Mouse (Mus musculus) lung, postnatal 0 days (tissue): ENCODE results near the gene Rarg. TPM values are rescaled to one million over a fixed set of nuclear protein-coding genes. Genes with fewer than 3 reads are reported as not detected.

ENCODE experiments used
- ATAC-seq: fragments of 200-750 bp; cut with Nextera tagmentation; 2 replicates; pipeline ENCODE4 v1.8.0; 2017; ENCODE audit warnings: moderate library complexity
- DNase-seq: peaks from one replicate; pipeline ENCODE4 v3.0.0-alpha.2; 2016; ENCODE audit warnings: low spot score
- H3K27ac ChIP-seq: fragments of 300-500 bp; sonication (generic); 2 replicates; pipeline ENCODE4 v1.5.1; 2014; ENCODE audit warnings: antibody characterized with exemption, mild to moderate bottlenecking, low read length, mixed read lengths
- H3K27me3 ChIP-seq: fragments of 300-500 bp; sonication (generic); replicated peaks from 2 replicates; pipeline ENCODE4 v1.6.1; 2014; ENCODE audit warnings: low read length, mixed read lengths; ENCODE audit not compliant: insufficient read depth
- H3K36me3 ChIP-seq: fragments of 300-500 bp; sonication (generic); 2 replicates; pipeline ENCODE4 v1.6.1; 2014; ENCODE audit warnings: low read length, mixed read lengths; ENCODE audit not compliant: insufficient read depth
- H3K4me1 ChIP-seq: fragments of 300-500 bp; sonication (generic); 2 replicates; pipeline ENCODE4 v1.6.1; 2014; ENCODE audit warnings: antibody characterized with exemption, low read depth, low read length, mixed read lengths; ENCODE audit not compliant: insufficient read depth
- H3K4me2 ChIP-seq: fragments of 300-500 bp; sonication (generic); replicated peaks from 2 replicates; pipeline ENCODE4 v1.6.1; 2014; ENCODE audit warnings: low read depth, mild to moderate bottlenecking, low read length, moderate library complexity, mixed read lengths
- H3K4me3 ChIP-seq: fragments of 300-500 bp; sonication (generic); 2 replicates; pipeline ENCODE4 v1.5.1; 2014; ENCODE audit warnings: low read depth, low read length
- H3K9ac ChIP-seq: fragments of 300-500 bp; sonication (generic); replicated peaks from 2 replicates; pipeline ENCODE4 v1.6.1; 2014; ENCODE audit warnings: low read depth, mild to moderate bottlenecking
- H3K9me3 ChIP-seq: fragments of 300-500 bp; sonication (generic); 2 replicates; pipeline ENCODE4 v1.6.1; 2016; ENCODE audit warnings: low read length, mixed read lengths
- CTCF ChIP-seq: IDR thresholded peaks from 2 replicates; pipeline ENCODE4 v1.5.1; 2016; ENCODE audit warnings: antibody characterized with exemption, mild to moderate bottlenecking
- EP300 ChIP-seq: IDR thresholded peaks from 2 replicates; pipeline ENCODE4 v1.6.1; 2016; ENCODE audit warnings: antibody characterized with exemption, mild to moderate bottlenecking, control low read depth
- WGBS: fragments of 180-500 bp; shearing (Covaris S2); extraction: QIAGEN DNeasy Blood & Tissue Kit; methylation state at CpG from one replicate; pipeline ENCODE4 v1.1.7; 2014; 5-methylcytosine and 5-hydroxymethylcytosine counted together
- polyA plus RNA-seq: library from polyadenylated mRNA; unstranded; fragments of >200 nt; fragmentation: Nextera tagmentation; extraction: Ambion mirVana; gene quantifications from 2 replicates; pipeline ENCODE4 v1.2.1, GENCODE M21; 2015

Gene Rarg
- polyA plus RNA-seq, 1 experiment from 2014 or later = 35.8 TPM

DNA sequence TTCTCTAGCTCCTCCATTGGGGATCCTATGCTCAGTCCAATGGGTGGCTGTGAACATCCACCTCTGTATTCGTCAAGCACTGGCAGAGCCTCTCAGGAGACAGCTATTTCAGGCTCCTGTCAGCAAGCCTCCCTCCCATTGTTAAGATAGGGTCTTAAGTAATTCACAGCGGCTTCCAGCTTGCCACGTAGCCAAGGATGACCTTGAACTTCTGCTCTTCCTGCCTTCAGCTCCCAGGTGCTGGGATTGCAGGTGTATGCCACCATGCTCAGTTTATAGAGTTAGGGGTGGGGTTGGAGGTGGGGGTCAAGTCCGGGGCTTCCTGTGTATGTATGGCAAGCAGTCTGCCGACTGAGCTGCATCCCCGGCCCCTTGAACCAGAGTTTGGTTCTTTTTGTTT lies 45.4 kb downstream of the Rarg start:
- Histone ChIP-seq H3K27me3 (no peaks in the 10 kb centered on the region), H3K9me3 (no peaks in the 10 kb centered on the region), H3K4me1 (0 out of 2 replicates have a peak, but pooled peaks cover 7% of the 10 kb centered on the region), H3K36me3 (peaks cover 40% of the 10 kb centered on the region; the same call in 1 of the 2 replicates), H3K9ac (no peak overlapping the region), H3K27ac (no peak overlapping the region), H3K4me2 (no peak overlapping the region), H3K4me3 (no peak overlapping the region)
- DNase-seq (no peak), ATAC-seq (no peak)
- 67% methylated on average over 6 of the region's 6 CpGs for WGBS
- TF ChIP-seq EP300 = no peak

DNA sequence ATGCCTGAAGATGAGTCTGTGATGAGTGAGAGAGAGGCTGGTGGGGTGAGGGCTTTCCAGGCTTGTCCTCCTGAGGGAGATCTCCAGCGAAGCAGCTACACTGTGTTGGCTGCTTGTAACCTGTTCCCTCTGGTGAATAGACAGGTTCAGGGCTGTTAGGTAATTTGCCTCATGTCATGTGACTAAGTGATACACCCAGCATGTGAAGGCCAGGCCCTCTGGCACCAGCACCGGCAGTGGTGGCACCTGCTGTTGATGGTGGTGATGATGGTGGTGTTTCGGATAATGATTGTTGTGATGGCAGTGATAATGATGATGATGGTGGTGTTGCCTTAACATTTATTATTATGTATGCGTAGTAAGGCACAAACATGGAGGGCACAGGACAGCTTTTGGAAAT lies 46.5 kb downstream of the Rarg start:
- Histone ChIP-seq H3K4me3 (no peak overlapping the region), H3K4me2 (no peak overlapping the region), H3K9ac (no peak overlapping the region), H3K9me3 (no peaks in the 10 kb centered on the region), H3K36me3 (peaks cover 41% of the 10 kb centered on the region; the same call in 1 of the 2 replicates), H3K27ac (no peak overlapping the region), H3K4me1 (0 out of 2 replicates have a peak, but pooled peaks cover 10% of the 10 kb centered on the region), H3K27me3 (no peaks in the 10 kb centered on the region)
- DNase-seq = no peak
- ATAC-seq = no peak
- TF ChIP-seq CTCF (no peak), EP300 (no peak)
- 90% methylated on average over 4 of the region's 4 CpGs for WGBS

DNA sequence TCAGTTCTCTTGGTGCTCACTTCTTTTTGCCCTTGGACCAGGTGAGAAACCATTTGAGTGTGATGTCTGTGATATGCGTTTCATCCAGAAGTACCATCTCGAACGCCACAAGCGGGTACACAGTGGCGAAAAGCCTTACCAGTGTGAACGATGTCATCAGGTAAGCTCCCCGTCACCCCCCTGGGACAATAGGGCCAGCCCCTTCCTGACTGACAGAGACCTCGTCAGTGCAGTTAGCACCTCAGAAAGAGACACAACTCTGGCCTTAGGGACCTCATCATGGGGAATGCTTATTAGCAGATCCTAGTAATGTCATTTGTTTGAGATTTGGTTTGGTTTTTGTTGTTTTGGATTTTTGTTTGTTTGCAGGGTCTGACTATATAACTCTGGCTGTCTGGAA lies 48.2 kb downstream of the Rarg start:
- no peak for DNase-seq
- no peaks in the 10 kb centered on the region for H3K27me3 ChIP-seq
- H3K9me3 ChIP-seq = no peaks in the 10 kb centered on the region
- no peak overlapping the region for H3K4me2 ChIP-seq
- H3K27ac ChIP-seq = no peak overlapping the region
- H3K9ac ChIP-seq = no peak overlapping the region
- TF ChIP-seq CTCF (no peak), EP300 (no peak)
- peaks cover 19% of the 10 kb centered on the region; the same call in 1 of the 2 replicates for H3K4me1 ChIP-seq
- no peak for ATAC-seq
- peaks cover 41% of the 10 kb centered on the region; the same call in 1 of the 2 replicates for H3K36me3 ChIP-seq
- 89% methylated on average over 8 of the region's 8 CpGs for WGBS
- no peak overlapping the region for H3K4me3 ChIP-seq

DNA sequence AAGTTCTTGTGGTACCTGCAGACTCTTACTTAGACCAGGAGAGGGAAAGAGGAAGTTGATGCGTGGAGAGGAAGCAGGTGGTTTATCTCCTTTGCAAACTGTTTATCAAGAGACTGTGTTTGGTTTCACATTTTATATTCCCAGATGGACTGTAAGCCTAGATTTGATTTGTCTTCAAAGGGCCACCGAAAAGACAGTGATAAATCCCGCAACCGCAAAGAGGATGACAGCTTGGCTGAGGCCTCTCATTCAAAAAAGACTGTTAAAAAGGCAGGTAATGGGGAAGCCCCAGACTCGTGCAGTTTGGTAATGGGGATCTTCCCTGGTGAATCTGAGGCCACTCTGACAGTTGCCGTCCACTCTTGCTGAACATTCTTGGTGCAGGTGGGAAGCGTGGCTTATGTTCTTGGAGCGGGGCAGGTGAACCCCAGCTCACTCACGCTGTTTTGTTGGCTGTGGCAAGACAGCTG lies 49.2 kb downstream of the Rarg start:
- no peak overlapping the region for H3K4me3 ChIP-seq
- no peaks in the 10 kb centered on the region for H3K9me3 ChIP-seq
- H3K4me2 ChIP-seq = no peak overlapping the region
- DNase-seq (no peak), ATAC-seq (no peak)
- WGBS = 71% methylated on average over 9 of the region's 9 CpGs
- H3K27me3 ChIP-seq = no peaks in the 10 kb centered on the region
- H3K36me3 ChIP-seq = peaks cover 35% of the 10 kb centered on the region; the same call in 1 of the 2 replicates
- no peak overlapping the region for H3K9ac ChIP-seq
- peaks cover 19% of the 10 kb centered on the region; the same call in 1 of the 2 replicates for H3K4me1 ChIP-seq
- no peak for TF ChIP-seq CTCF
- no peak for TF ChIP-seq EP300
- H3K27ac ChIP-seq = no peak overlapping the region

DNA sequence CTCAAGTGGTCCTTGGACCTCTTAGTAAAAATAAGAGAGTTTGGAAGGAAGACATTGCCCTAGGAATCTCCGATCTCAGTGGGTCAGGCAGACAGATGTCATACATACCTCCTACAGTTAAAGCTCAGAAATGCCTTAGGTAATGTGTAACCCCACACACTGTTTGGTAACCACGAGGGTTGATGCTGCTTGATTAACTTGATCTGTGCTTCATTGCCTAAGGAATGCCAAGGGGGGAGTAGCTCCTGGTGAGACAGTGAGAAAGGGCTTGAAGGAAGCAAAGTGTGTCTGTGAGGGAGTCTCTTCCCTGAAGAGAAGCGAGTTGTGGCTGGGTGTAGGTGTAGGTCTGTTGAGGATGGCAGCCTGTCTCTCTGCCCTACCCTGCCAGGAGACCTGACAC lies 50.0 kb downstream of the Rarg start:
- no peak for TF ChIP-seq EP300
- no peak for TF ChIP-seq CTCF
- no peak for DNase-seq
- Histone ChIP-seq H3K9ac (no peak overlapping the region), H3K27ac (no peak overlapping the region), H3K4me3 (no peak overlapping the region), H3K9me3 (no peaks in the 10 kb centered on the region), H3K27me3 (no peaks in the 10 kb centered on the region), H3K36me3 (peaks cover 27% of the 10 kb centered on the region; the same call in 1 of the 2 replicates), H3K4me2 (no peak overlapping the region), H3K4me1 (peaks cover 24% of the 10 kb centered on the region; the same call in 1 of the 2 replicates)
- 74% methylated on average over 3 of the region's 3 CpGs for WGBS
- ATAC-seq = no peak

DNA sequence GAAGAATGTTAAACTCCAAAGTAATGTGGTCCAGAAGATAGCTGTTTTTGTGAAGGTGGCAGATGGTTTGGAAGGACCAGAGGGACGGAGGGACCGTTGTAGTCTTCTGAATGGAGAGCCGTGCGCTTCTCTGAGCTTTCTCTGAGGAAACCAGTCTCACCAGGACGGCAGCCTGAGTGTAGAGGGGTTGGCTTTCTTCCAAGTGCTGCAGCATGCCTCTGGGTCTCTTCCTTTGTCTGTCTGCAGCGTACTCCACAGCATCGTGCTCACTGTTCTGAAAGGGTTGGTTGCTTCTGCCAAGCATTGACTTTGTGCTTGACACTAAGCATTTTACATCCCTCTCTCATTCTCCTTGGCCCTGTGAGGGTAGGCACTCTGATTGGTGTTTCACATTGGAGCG lies 51.5 kb downstream of the Rarg start:
- peaks cover 18% of the 10 kb centered on the region; the same call in 1 of the 2 replicates for H3K36me3 ChIP-seq

More for the DNA sequence above, 51.5 kb downstream of the Rarg start:
- ATAC-seq = no peak
- Histone ChIP-seq H3K4me2 (peak overlapping the region; percentile 54), H3K27me3 (no peaks in the 10 kb centered on the region), H3K4me1 (peaks cover 24% of the 10 kb centered on the region; the same call in 1 of the 2 replicates), H3K9ac (no peak overlapping the region), H3K4me3 (no peak overlapping the region), H3K27ac (no peak overlapping the region), H3K9me3 (no peaks in the 10 kb centered on the region)
- peak; percentile 49 for DNase-seq
- no peak for TF ChIP-seq CTCF
- no peak for TF ChIP-seq EP300
- 21% methylated on average over 8 of the region's 8 CpGs for WGBS
